Mouse (Mus musculus) kidney, embryonic 14.5 days (tissue): ENCODE results near the gene Ube2s. TPM values are rescaled to one million over a fixed set of nuclear protein-coding genes. Genes with fewer than 3 reads are reported as not detected.

Source experiments
- ATAC-seq: fragments of 200-750 bp; cut with Nextera tagmentation; 2 replicates; pipeline ENCODE4 v1.8.0; 2017; ENCODE audit warnings: moderate number of reproducible peaks, mild to moderate bottlenecking, moderate TSS enrichment, moderate library complexity; ENCODE audit not compliant: low FRiP score, low TSS enrichment
- H3K27ac ChIP-seq: fragments of 300-500 bp; sonication (generic); 2 replicates; pipeline ENCODE4 v1.5.1; 2014; ENCODE audit warnings: low read depth, mild to moderate bottlenecking, low read length, moderate library complexity, mixed read lengths
- H3K27me3 ChIP-seq: fragments of 300-500 bp; sonication (generic); 2 replicates; pipeline ENCODE4 v1.6.1; 2014; ENCODE audit warnings: mild to moderate bottlenecking, low read length; ENCODE audit not compliant: control insufficient read depth, insufficient read depth
- H3K36me3 ChIP-seq: fragments of 300-500 bp; sonication (generic); 2 replicates; pipeline ENCODE4 v1.6.1; 2014; ENCODE audit warnings: low read length, mixed read lengths; ENCODE audit not compliant: control insufficient read depth, insufficient read depth
- H3K4me1 ChIP-seq: fragments of 300-500 bp; sonication (generic); 2 replicates; pipeline ENCODE4 v1.6.1; 2014; ENCODE audit warnings: low read length, mixed read lengths; ENCODE audit not compliant: control insufficient read depth, insufficient read depth
- H3K4me2 ChIP-seq: fragments of 300-500 bp; sonication (generic); replicated peaks from 2 replicates; pipeline ENCODE4 v1.6.1; 2014; ENCODE audit warnings: low read depth, mild to moderate bottlenecking, low read length
- H3K4me3 ChIP-seq: fragments of 300-500 bp; sonication (generic); 2 replicates; pipeline ENCODE4 v1.5.1; 2014; ENCODE audit warnings: mild to moderate bottlenecking, low read length
- H3K9ac ChIP-seq: fragments of 300-500 bp; sonication (generic); 2 replicates; pipeline ENCODE4 v1.6.1; 2014; ENCODE audit warnings: low read depth, mild to moderate bottlenecking, low read length, moderate library complexity
- H3K9me3 ChIP-seq: fragments of 300-500 bp; sonication (generic); 2 replicates; pipeline ENCODE4 v1.6.1; 2016; ENCODE audit warnings: low read length; ENCODE audit not compliant: control insufficient read depth
- WGBS: fragments of 180-500 bp; shearing (Covaris S2); extraction: QIAGEN DNeasy Blood & Tissue Kit; methylation state at CpG from one replicate; pipeline ENCODE4 v1.1.7; 2014; 5-methylcytosine and 5-hydroxymethylcytosine counted together
- polyA plus RNA-seq: library from polyadenylated mRNA; unstranded; fragments of >200 nt; fragmentation: Nextera tagmentation; extraction: Ambion mirVana; gene quantifications from 2 replicates; pipeline ENCODE4 v1.2.1, GENCODE M21; 2014

The Ube2s gene
- polyA plus RNA-seq, 1 experiment from 2014 or later: 465 TPM

DNA sequence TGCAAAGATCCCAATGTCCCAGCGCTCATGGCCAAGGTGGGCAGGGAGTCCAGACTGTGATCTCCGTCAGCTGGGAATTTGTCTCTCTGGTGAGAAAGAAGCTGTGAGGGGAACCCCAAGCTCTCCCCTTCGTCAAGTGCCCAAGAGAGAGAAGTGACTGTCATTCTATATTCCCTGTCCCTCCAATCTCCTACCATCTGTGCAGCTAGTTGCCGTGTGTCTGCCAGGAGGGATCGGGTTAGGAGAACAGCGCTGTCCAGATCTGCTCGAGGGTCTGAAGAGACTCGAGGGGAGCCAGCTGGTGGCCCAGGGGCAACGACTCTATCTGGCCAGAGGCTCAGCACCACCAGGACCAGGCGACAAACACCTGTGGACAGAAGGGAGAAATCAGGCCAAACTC, 36.3 kb downstream of the Ube2s start:
- Histone ChIP-seq H3K4me3 (peak overlapping the region; percentile 32; the same call in 1 of the 2 replicates), H3K27me3 (peaks cover 34% of the 10 kb centered on the region), H3K9ac (no peak overlapping the region), H3K4me2 (no peak overlapping the region), H3K4me1 (peaks cover 18% of the 10 kb centered on the region; the same call in 1 of the 2 replicates), H3K27ac (no peak overlapping the region), H3K36me3 (no peaks in the 10 kb centered on the region), H3K9me3 (no peaks in the 10 kb centered on the region)
- ATAC-seq: no peak
- 48% methylated on average over 10 of the region's 10 CpGs for WGBS

DNA sequence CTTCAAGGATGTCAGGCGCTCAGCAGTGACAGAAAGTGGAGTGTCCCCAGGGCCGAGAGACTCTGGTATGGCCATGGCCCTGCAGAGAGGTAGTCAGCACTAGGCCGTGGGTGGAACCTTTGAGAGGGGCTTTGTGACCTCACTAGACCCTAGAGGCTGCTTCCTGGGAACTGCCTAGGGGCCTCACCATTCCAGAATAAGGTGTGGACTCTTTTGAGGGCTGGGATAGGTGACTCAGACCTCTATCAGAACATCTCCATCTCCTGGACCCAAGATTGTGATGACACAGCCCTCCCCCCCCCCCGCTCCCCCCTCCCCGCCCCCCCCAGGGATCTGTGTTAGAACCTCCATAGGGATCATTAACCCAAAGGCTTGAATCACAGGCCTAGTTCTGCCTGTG, 41.2 kb downstream of the Ube2s start, which contains the start of gene Fam71e2:
Gene Fam71e2, minus strand, starts transcription at position 101 of the 400 bp plus-strand sequence.
- H3K27me3 ChIP-seq: peaks cover 8% of the 10 kb centered on the region
- no peaks in the 10 kb centered on the region for H3K4me1 ChIP-seq
- no peak for ATAC-seq
- H3K9me3 ChIP-seq: no peaks in the 10 kb centered on the region
- H3K4me2 ChIP-seq: no peak within 1 kb of the TSS
- 76% methylated on average over 4 of the region's 5 CpGs for WGBS
- no peak within 1 kb of the TSS for H3K27ac ChIP-seq
- no peak within 1 kb of the TSS for H3K4me3 ChIP-seq
- no peaks in the 10 kb centered on the region for H3K36me3 ChIP-seq
- H3K9ac ChIP-seq: no peak within 1 kb of the TSS

- no peaks in the 10 kb centered on the region for H3K27me3 ChIP-seq
- H3K36me3 ChIP-seq: no peaks in the 10 kb centered on the region
- 20% methylated on average over 4 of the region's 4 CpGs for WGBS
- H3K9ac ChIP-seq: no peak overlapping the region
- 0 out of 2 replicates have a peak, but pooled peaks cover 3% of the 10 kb centered on the region for H3K9me3 ChIP-seq
- H3K4me3 ChIP-seq: no peak overlapping the region
- H3K27ac ChIP-seq: no peak overlapping the region
- H3K4me2 ChIP-seq: no peak overlapping the region
- no peaks in the 10 kb centered on the region for H3K4me1 ChIP-seq
- ATAC-seq: no peak
Measured at GRCm38 (mm10) chr7:4764946-4765710, 47.3 kb downstream of the Ube2s start.

DNA sequence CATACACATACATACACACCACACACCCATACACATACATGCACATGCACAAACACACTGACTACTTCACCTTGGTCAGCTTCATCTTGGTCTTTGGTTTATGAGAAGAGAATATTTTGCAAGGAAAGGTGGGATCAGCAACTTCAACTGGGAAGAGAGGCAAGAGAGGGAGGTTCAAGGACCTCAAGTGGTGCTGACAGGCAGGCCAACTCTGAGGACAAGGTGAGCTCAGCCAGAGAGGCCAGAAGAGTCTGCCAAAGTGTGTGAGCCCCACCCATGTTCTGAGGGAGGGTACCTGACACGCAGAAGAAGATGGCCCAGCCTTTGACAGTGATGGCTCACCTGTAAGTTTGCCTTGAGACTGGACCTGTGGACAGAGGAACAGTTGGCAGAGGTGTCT, 52.7 kb downstream of the Ube2s start:
- Histone ChIP-seq H3K4me2 (no peak overlapping the region), H3K27ac (no peak overlapping the region), H3K9me3 (0 out of 2 replicates have a peak, but pooled peaks cover 3% of the 10 kb centered on the region), H3K4me1 (no peaks in the 10 kb centered on the region), H3K4me3 (no peak overlapping the region), H3K9ac (no peak overlapping the region), H3K36me3 (no peaks in the 10 kb centered on the region), H3K27me3 (no peaks in the 10 kb centered on the region)
- WGBS: 50% methylated on average over 1 of the region's 1 CpGs
- no peak for ATAC-seq

DNA sequence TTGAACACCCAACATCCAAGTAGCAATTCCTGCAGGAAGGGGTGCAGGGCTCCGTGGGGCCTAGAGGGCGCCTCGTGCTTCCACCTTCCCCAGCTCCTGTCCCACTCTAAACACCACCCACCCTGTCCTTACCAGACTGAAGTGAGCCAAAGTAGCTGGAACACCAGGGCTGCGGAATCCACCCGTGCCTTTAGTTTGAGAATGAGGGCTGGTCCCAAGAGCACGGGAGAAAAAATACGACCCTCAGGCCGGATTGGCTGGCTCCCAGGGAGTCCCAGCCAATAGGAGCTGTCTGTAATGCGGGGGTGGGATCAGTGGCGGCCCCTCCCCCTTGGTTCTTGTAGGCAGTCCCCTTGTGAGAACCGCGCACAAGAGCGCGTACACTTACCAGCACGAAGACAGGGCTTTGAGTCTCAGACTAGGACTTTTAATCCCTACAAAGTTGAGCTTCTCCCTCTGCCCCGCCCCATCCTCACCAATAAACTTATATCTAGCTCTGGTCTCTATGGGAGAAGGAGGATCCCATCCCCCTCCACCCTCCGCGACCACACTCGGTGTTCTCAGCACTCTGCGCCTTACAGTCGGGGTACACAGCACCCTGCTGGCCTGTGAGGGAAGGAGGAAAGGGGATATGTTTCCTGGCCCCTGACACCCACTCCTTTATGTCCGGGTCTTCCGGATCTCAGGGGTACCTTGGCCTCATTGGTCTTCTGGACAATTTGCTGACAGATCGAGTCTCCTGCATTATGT, 59.4 kb downstream of the Ube2s start, which contains the start of gene Cox6b2:
Gene Cox6b2, minus strand, starts transcription at position 274 of the 750 bp plus-strand sequence.
- Histone ChIP-seq H3K9me3 (no peaks in the 10 kb centered on the region), H3K4me3 (peak within 1 kb of the TSS; percentile 44), H3K4me2 (peak within 1 kb of the TSS; percentile 61), H3K27ac (peak within 1 kb of the TSS; percentile 65), H3K4me1 (peaks cover 9% of the 10 kb centered on the region; the same call in 1 of the 2 replicates), H3K27me3 (no peaks in the 10 kb centered on the region), H3K36me3 (no peaks in the 10 kb centered on the region), H3K9ac (peak within 1 kb of the TSS; percentile 46)
- WGBS: 3% methylated on average over 24 of the region's 24 CpGs
- ATAC-seq: peak; percentile 94

GRCm38 (mm10) chr7:4751971-4752820, 60.2 kb downstream of the Ube2s start:
- Histone ChIP-seq H3K27me3 (no peaks in the 10 kb centered on the region), H3K4me2 (peak overlapping the region; percentile 61), H3K4me3 (peak overlapping the region; percentile 44), H3K9ac (peak overlapping the region; percentile 46), H3K27ac (no peak overlapping the region; the same call in 1 of the 2 replicates), H3K9me3 (no peaks in the 10 kb centered on the region), H3K4me1 (peaks cover 9% of the 10 kb centered on the region; the same call in 1 of the 2 replicates), H3K36me3 (no peaks in the 10 kb centered on the region; the same call in 1 of the 2 replicates)
- peak; percentile 83 for ATAC-seq
- WGBS: 2% methylated on average over 30 of the region's 30 CpGs

DNA sequence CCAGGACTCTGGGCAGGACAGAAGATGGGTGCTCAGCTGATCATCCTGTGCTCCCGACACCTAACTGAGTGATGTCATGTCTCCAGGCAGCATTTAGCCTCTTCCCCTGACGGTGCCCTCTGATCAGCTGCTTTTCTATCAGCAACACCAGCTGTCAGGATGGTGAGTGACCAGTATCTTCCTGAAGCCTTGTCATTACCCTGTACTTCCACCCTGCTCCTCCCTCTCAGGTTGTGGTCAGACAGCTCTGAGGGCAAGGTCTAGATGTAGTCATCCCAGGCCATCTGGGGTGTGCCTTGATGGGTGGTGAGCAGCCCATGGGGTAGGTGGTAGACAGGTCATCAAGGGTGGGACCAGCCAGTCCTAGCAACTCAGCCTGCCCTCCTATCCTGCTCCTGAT, 63.2 kb downstream of the Ube2s start:
- Histone ChIP-seq H3K4me2 (no peak overlapping the region), H3K9ac (no peak overlapping the region), H3K27ac (no peak overlapping the region), H3K9me3 (no peaks in the 10 kb centered on the region), H3K4me1 (peaks cover 9% of the 10 kb centered on the region; the same call in 1 of the 2 replicates), H3K4me3 (no peak overlapping the region), H3K27me3 (no peaks in the 10 kb centered on the region), H3K36me3 (peaks cover 18% of the 10 kb centered on the region)
- WGBS: 89% methylated on average over 2 of the region's 2 CpGs
- no peak for ATAC-seq

DNA sequence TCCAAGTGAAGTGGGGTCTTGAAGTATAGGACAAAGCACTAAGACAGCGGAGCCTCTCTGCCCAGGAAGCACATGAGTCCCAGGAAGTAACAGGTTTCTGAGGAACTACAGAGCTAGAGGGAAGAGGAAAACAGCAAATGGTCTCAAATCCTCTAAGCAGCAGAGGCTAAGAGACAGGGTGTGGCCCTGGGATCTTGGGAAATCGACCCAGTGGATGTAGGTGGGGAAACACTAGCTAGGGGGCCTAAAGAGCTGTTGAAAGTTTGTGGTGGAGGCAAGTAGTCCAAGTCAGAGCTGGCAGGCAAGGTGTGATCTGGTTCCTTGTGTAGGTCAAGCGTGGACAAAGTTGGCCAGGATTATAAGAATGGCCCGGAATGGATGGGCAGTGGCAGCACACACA, 64.1 kb downstream of the Ube2s start:
- no peak for ATAC-seq
- 75% methylated on average over 4 of the region's 4 CpGs for WGBS
- no peak overlapping the region for H3K9ac ChIP-seq
- H3K4me3 ChIP-seq: no peak overlapping the region
- no peak overlapping the region for H3K4me2 ChIP-seq
- H3K27me3 ChIP-seq: no peaks in the 10 kb centered on the region
- peaks cover 9% of the 10 kb centered on the region; the same call in 1 of the 2 replicates for H3K4me1 ChIP-seq
- no peaks in the 10 kb centered on the region for H3K9me3 ChIP-seq
- H3K36me3 ChIP-seq: peaks cover 20% of the 10 kb centered on the region
- H3K27ac ChIP-seq: no peak overlapping the region
